Mouse (Mus musculus) kidney, embryonic 14.5 days (tissue): ENCODE data around the gene Des. TPM values are rescaled to one million over a fixed set of nuclear protein-coding genes. Genes with fewer than 3 reads are reported as not detected.
A peak's percentile ranks its signal among the peaks of the same experiment; 100 is the strongest.

Experiments used
- ATAC-seq: fragments of 200-750 bp; cut with Nextera tagmentation; 2 replicates; pipeline ENCODE4 v1.8.0; 2017; ENCODE audit warnings: moderate number of reproducible peaks, mild to moderate bottlenecking, moderate TSS enrichment, moderate library complexity; ENCODE audit not compliant: low FRiP score, low TSS enrichment
- H3K27ac ChIP-seq: fragments of 300-500 bp; sonication (generic); 2 replicates; pipeline ENCODE4 v1.5.1; 2014; ENCODE audit warnings: low read depth, mild to moderate bottlenecking, low read length, moderate library complexity, mixed read lengths
- H3K27me3 ChIP-seq: fragments of 300-500 bp; sonication (generic); 2 replicates; pipeline ENCODE4 v1.6.1; 2014; ENCODE audit warnings: mild to moderate bottlenecking, low read length; ENCODE audit not compliant: control insufficient read depth, insufficient read depth
- H3K36me3 ChIP-seq: fragments of 300-500 bp; sonication (generic); 2 replicates; pipeline ENCODE4 v1.6.1; 2014; ENCODE audit warnings: low read length, mixed read lengths; ENCODE audit not compliant: control insufficient read depth, insufficient read depth
- H3K4me1 ChIP-seq: fragments of 300-500 bp; sonication (generic); 2 replicates; pipeline ENCODE4 v1.6.1; 2014; ENCODE audit warnings: low read length, mixed read lengths; ENCODE audit not compliant: control insufficient read depth, insufficient read depth
- H3K4me2 ChIP-seq: fragments of 300-500 bp; sonication (generic); replicated peaks from 2 replicates; pipeline ENCODE4 v1.6.1; 2014; ENCODE audit warnings: low read depth, mild to moderate bottlenecking, low read length
- H3K4me3 ChIP-seq: fragments of 300-500 bp; sonication (generic); 2 replicates; pipeline ENCODE4 v1.5.1; 2014; ENCODE audit warnings: mild to moderate bottlenecking, low read length
- H3K9ac ChIP-seq: fragments of 300-500 bp; sonication (generic); 2 replicates; pipeline ENCODE4 v1.6.1; 2014; ENCODE audit warnings: low read depth, mild to moderate bottlenecking, low read length, moderate library complexity
- H3K9me3 ChIP-seq: fragments of 300-500 bp; sonication (generic); 2 replicates; pipeline ENCODE4 v1.6.1; 2016; ENCODE audit warnings: low read length; ENCODE audit not compliant: control insufficient read depth
- WGBS: fragments of 180-500 bp; shearing (Covaris S2); extraction: QIAGEN DNeasy Blood & Tissue Kit; methylation state at CpG from one replicate; pipeline ENCODE4 v1.1.7; 2014; 5-methylcytosine and 5-hydroxymethylcytosine counted together
- polyA plus RNA-seq: library from polyadenylated mRNA; unstranded; fragments of >200 nt; fragmentation: Nextera tagmentation; extraction: Ambion mirVana; gene quantifications from 2 replicates; pipeline ENCODE4 v1.2.1, GENCODE M21; 2014

The Des gene
- polyA plus RNA-seq, 1 experiment from 2014 or later, result 41.5 TPM

GRCm38 (mm10) chr1:75363868-75364267 lies 3.7 kb downstream of the Des start:
- ATAC-seq, result no peak
- WGBS, result 90% methylated on average over 3 of the region's 3 CpGs
- no peaks in the 10 kb centered on the region for H3K36me3 ChIP-seq
- peaks cover 5% of the 10 kb centered on the region; the same call in 1 of the 2 replicates for H3K27me3 ChIP-seq
- no peak overlapping the region for H3K4me3 ChIP-seq
- no peak overlapping the region for H3K9ac ChIP-seq
- H3K27ac ChIP-seq, result no peak overlapping the region
- peaks cover 17% of the 10 kb centered on the region for H3K4me1 ChIP-seq
- no peaks in the 10 kb centered on the region for H3K9me3 ChIP-seq
- no peak overlapping the region for H3K4me2 ChIP-seq

- Histone ChIP-seq H3K36me3 (no peaks in the 10 kb centered on the region), H3K9me3 (no peaks in the 10 kb centered on the region), H3K4me3 (no peak overlapping the region), H3K27ac (no peak overlapping the region), H3K9ac (no peak overlapping the region), H3K4me2 (no peak overlapping the region), H3K27me3 (0 out of 2 replicates have a peak, but pooled peaks cover 4% of the 10 kb centered on the region), H3K4me1 (peaks cover 8% of the 10 kb centered on the region)
- 89% methylated on average over 14 of the region's 14 CpGs for WGBS
- no peak for ATAC-seq
These were observed 5.5 kb downstream of the Des start for GRCm38 (mm10) chr1:75365510-75366137.

- Histone ChIP-seq H3K36me3 (no peaks in the 10 kb centered on the region), H3K4me3 (no peak overlapping the region), H3K4me2 (0 out of 2 replicates have a peak overlapping the region, but pooled peaks have one; percentile 6), H3K27me3 (0 out of 2 replicates have a peak, but pooled peaks cover 4% of the 10 kb centered on the region), H3K27ac (no peak overlapping the region), H3K4me1 (peaks cover 5% of the 10 kb centered on the region; the same call in 1 of the 2 replicates), H3K9me3 (no peaks in the 10 kb centered on the region), H3K9ac (no peak overlapping the region)
- 27% methylated on average over 25 of the region's 25 CpGs for WGBS
- ATAC-seq, result 0 out of 2 replicates have a peak, but pooled peaks have one; percentile 13
These were observed 9.3 kb downstream of the Des start for GRCm38 (mm10) chr1:75369360-75369983.

DNA sequence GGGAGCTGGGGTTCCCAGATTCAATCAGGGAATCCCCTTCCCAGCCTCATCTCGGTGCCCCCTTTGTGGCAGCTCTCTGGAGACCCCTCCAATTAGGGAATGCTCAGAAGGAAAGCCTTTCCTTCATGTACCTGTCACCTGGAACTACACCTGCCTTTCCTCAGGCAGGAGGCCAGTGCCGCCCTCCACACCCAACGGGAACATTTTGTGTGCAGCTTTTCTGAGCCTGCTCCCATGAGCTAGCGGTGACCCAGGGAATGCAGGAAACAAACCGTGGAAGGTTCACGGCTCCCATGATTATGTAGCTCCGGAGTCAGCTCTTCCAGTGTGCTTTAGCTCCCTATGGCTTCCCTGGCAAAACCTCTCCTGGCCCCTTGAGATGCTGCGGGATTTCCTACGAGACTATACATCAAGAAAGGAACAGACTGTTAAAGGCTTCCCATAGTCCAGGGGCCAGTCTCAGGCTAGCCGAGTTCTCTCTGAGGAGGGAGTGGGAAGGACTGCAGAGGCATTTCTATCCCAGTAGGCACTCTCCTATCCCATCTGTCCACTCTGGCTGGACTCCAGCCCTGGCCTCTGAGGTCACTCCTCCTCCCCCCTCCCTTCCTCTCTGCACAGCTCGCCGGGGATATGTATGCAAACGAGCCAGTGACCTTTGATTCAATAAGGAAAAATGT lies 10.0 kb downstream of the Des start:
- Histone ChIP-seq H3K36me3 (no peaks in the 10 kb centered on the region), H3K27ac (no peak overlapping the region), H3K27me3 (peaks cover 7% of the 10 kb centered on the region; the same call in 1 of the 2 replicates), H3K4me3 (no peak overlapping the region), H3K9ac (no peak overlapping the region), H3K9me3 (no peaks in the 10 kb centered on the region), H3K4me2 (no peak overlapping the region), H3K4me1 (peaks cover 11% of the 10 kb centered on the region)
- 32% methylated on average over 13 of the region's 13 CpGs for WGBS
- 0 out of 2 replicates have a peak, but pooled peaks have one; percentile 14 for ATAC-seq

- H3K27me3 ChIP-seq, result peaks cover 11% of the 10 kb centered on the region; the same call in 1 of the 2 replicates
- peaks cover 15% of the 10 kb centered on the region for H3K4me1 ChIP-seq
- no peaks in the 10 kb centered on the region for H3K9me3 ChIP-seq
- no peak overlapping the region for H3K27ac ChIP-seq
- no peak overlapping the region for H3K4me3 ChIP-seq
- ATAC-seq, result peak; percentile 33
- no peak overlapping the region for H3K9ac ChIP-seq
- WGBS, result 53% methylated on average over 13 of the region's 13 CpGs
- H3K4me2 ChIP-seq, result no peak overlapping the region
- H3K36me3 ChIP-seq, result no peaks in the 10 kb centered on the region
These were observed 11.4 kb downstream of the Des start for GRCm38 (mm10) chr1:75371317-75372095.

DNA sequence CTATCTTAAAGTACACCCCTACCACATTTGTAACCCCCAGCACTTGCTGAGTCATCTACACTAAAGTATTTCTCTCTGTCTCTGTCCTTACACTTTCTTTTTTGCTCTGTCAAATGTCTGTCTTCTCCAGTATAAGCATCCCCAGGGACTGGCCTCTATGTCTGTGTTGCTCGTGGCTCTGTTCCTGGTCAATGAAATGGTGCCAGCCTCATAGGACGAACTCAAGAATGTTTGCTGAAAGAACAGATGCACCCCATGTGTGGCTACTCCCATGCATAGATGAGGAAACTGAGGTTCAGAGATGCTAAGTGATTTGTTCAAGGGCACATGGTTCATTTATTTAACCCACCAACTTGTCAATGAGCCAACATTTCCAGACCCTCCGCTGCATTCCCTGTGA lies 12.3 kb downstream of the Des start:
- ATAC-seq, result no peak
- Histone ChIP-seq H3K4me3 (no peak overlapping the region), H3K27ac (no peak overlapping the region), H3K36me3 (no peaks in the 10 kb centered on the region), H3K9me3 (no peaks in the 10 kb centered on the region), H3K27me3 (peaks cover 11% of the 10 kb centered on the region; the same call in 1 of the 2 replicates), H3K4me1 (peaks cover 15% of the 10 kb centered on the region), H3K4me2 (no peak overlapping the region), H3K9ac (no peak overlapping the region)
- WGBS, result 88% methylated on average over 3 of the region's 3 CpGs

- H3K9ac ChIP-seq, result no peak overlapping the region
- no peaks in the 10 kb centered on the region for H3K9me3 ChIP-seq
- H3K4me2 ChIP-seq, result no peak overlapping the region
- peaks cover 11% of the 10 kb centered on the region; the same call in 1 of the 2 replicates for H3K27me3 ChIP-seq
- no peak for ATAC-seq
- H3K4me3 ChIP-seq, result no peak overlapping the region
- peaks cover 15% of the 10 kb centered on the region for H3K4me1 ChIP-seq
- WGBS, result 81% methylated on average over 3 of the region's 3 CpGs
- no peak overlapping the region for H3K27ac ChIP-seq
- no peaks in the 10 kb centered on the region for H3K36me3 ChIP-seq
These were observed 13.1 kb downstream of the Des start for GRCm38 (mm10) chr1:75373276-75373675.

DNA sequence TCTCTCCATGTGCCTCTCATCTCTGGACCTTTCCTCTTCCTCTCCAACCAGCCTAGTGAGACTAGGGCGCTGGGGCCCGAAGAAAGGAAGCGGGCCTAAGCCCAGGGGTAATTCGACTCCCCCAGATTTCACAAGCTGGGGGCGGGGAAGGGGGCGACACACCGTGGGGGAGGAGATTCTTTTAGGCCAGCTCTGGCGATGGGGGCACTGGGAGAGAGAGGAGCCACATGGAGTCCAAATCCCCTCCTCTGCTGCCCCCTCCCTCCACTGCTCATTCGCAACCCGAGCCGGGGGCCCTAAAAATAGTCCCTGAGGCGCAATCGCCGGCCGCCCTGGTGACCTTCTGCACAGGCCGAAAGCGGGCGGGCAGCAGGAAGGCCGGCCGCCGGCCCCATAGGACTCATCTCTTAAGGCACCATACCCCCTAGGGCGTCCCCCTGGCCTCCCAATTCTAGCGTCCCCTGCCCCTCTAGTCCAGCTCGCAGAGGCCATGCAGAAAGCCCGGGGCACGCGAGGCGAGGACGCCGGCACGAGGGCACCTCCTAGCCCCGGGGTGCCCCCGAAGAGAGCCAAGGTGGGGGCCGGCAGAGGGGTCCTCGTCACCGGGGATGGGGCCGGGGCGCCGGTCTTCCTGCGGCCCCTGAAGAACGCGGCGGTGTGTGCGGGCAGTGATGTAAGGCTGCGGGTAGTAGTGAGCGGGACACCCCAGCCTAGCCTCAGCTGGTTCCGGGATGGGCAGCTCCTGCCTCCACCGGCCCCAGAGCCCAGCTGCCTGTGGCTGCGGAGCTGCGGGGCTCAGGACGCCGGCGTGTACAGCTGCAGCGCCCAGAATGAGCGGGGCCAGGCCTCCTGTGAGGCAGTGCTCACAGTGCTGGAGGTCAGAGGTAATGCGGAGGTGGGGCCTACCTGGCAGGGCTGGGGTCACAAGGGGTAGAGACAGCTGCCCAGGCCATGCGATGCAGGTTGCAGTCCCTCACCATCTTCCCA lies 15.1 kb downstream of the Des start, which contains the start of gene Speg:
Speg (plus strand) TSS at position 348 of the 987 bp plus-strand sequence.
- Histone ChIP-seq H3K27me3 (peaks cover 7% of the 10 kb centered on the region; the same call in 1 of the 2 replicates), H3K4me2 (peak within 1 kb of the TSS; percentile 72), H3K36me3 (no peaks in the 10 kb centered on the region), H3K27ac (no peak within 1 kb of the TSS), H3K4me3 (peak within 1 kb of the TSS; percentile 29), H3K9me3 (no peaks in the 10 kb centered on the region), H3K9ac (peak within 1 kb of the TSS; percentile 58), H3K4me1 (peaks cover 11% of the 10 kb centered on the region)
- ATAC-seq, result peak; percentile 47
- 4% methylated on average over 55 of the region's 57 CpGs for WGBS
